Mouse (Mus musculus) embryonic facial prominence, embryonic 14.5 days (tissue): ENCODE measurements around the gene Lcorl. TPM values are rescaled to one million over a fixed set of nuclear protein-coding genes. Genes with fewer than 3 reads are reported as not detected.
A peak's percentile ranks its signal among the peaks of the same experiment; 100 is the strongest.

Experiments
- ATAC-seq: fragments of 200-750 bp; cut with Nextera tagmentation; 2 replicates; pipeline ENCODE4 v1.8.0; 2017; ENCODE audit warnings: low read depth, moderate number of reproducible peaks, moderate TSS enrichment
- DNase-seq: peaks from one replicate; pipeline ENCODE4 v3.0.0-alpha.2; 2015; ENCODE audit warnings: low spot score
- H3K27ac ChIP-seq: fragments of 300-500 bp; sonication (generic); replicated peaks from 2 replicates; pipeline ENCODE4 v1.5.1; 2014; ENCODE audit warnings: low read depth, mild to moderate bottlenecking, low read length, moderate library complexity
- H3K27me3 ChIP-seq: fragments of 300-500 bp; sonication (generic); replicated peaks from 2 replicates; pipeline ENCODE4 v1.6.1; 2014; ENCODE audit warnings: low read length; ENCODE audit not compliant: control insufficient read depth, insufficient read depth
- H3K36me3 ChIP-seq: fragments of 300-500 bp; sonication (generic); 2 replicates; pipeline ENCODE4 v1.6.1; 2014; ENCODE audit warnings: low read length, mixed read lengths; ENCODE audit not compliant: control insufficient read depth, insufficient read depth
- H3K4me1 ChIP-seq: fragments of 300-500 bp; sonication (generic); 2 replicates; pipeline ENCODE4 v1.6.1; 2014; ENCODE audit warnings: antibody characterized with exemption, low read length; ENCODE audit not compliant: control insufficient read depth, insufficient read depth
- H3K4me2 ChIP-seq: fragments of 300-500 bp; sonication (generic); 2 replicates; pipeline ENCODE4 v1.6.1; 2014; ENCODE audit warnings: low read depth, mild to moderate bottlenecking, low read length, moderate library complexity, mixed read lengths
- H3K4me3 ChIP-seq: fragments of 300-500 bp; sonication (generic); 2 replicates; pipeline ENCODE4 v1.5.1; 2014; ENCODE audit warnings: low read depth, mild to moderate bottlenecking, low read length
- H3K9ac ChIP-seq: fragments of 300-500 bp; sonication (generic); 2 replicates; pipeline ENCODE4 v1.6.1; 2014; ENCODE audit warnings: low read depth, mild to moderate bottlenecking, low read length, moderate library complexity, mixed read lengths
- H3K9me3 ChIP-seq: fragments of 300-500 bp; sonication (generic); 2 replicates; pipeline ENCODE4 v1.6.1; 2016; ENCODE audit warnings: low read length; ENCODE audit not compliant: control insufficient read depth
- WGBS: fragments of 180-500 bp; shearing (Covaris S2); extraction: QIAGEN DNeasy Blood & Tissue Kit; methylation state at CpG from one replicate; pipeline ENCODE4 v1.1.7; 2014; 5-methylcytosine and 5-hydroxymethylcytosine counted together
- polyA plus RNA-seq: library from polyadenylated mRNA; unstranded; fragments of >200 nt; fragmentation: Nextera tagmentation; extraction: Ambion mirVana; gene quantifications from 2 replicates; pipeline ENCODE4 v1.2.1, GENCODE M21; 2014

Lcorl gene
- polyA plus RNA-seq, 1 experiment from 2014 or later: 22.0 TPM

GRCm38 (mm10) chr5:45858368-45858767 is 953 bp upstream of the Lcorl start:
- ATAC-seq (no peak), DNase-seq (no peak)
- no peaks in the 10 kb centered on the region for H3K27me3 ChIP-seq
- no peaks in the 10 kb centered on the region for H3K4me1 ChIP-seq
- H3K9ac ChIP-seq: peak overlapping the region; percentile 94
- H3K36me3 ChIP-seq: no peaks in the 10 kb centered on the region
- no peak overlapping the region for H3K27ac ChIP-seq
- WGBS: 84% methylated on average over 2 of the region's 2 CpGs
- no peaks in the 10 kb centered on the region for H3K9me3 ChIP-seq
- peak overlapping the region; percentile 94 for H3K4me3 ChIP-seq
- peak overlapping the region; percentile 64 for H3K4me2 ChIP-seq

- Histone ChIP-seq H3K27ac (peak overlapping the region; percentile 99), H3K4me1 (no peaks in the 10 kb centered on the region), H3K4me3 (peak overlapping the region; percentile 94), H3K4me2 (peak overlapping the region; percentile 64), H3K9me3 (no peaks in the 10 kb centered on the region), H3K9ac (peak overlapping the region; percentile 94), H3K27me3 (no peaks in the 10 kb centered on the region), H3K36me3 (no peaks in the 10 kb centered on the region)
- DNase-seq (no peak), ATAC-seq (no peak; the same call in 1 of the 2 replicates)
- WGBS: 0% methylated on average over 11 of the region's 56 CpGs
These were observed 550 bp downstream of the Lcorl start for GRCm38 (mm10) chr5:45856876-45857253.

- no peaks in the 10 kb centered on the region for H3K4me1 ChIP-seq
- H3K27ac ChIP-seq: peak overlapping the region; percentile 99
- no peaks in the 10 kb centered on the region for H3K27me3 ChIP-seq
- H3K4me2 ChIP-seq: peak overlapping the region; percentile 64
- WGBS: 1% methylated on average over 22 of the region's 37 CpGs
- H3K9ac ChIP-seq: peak overlapping the region; percentile 94
- DNase-seq (peak; percentile 94), ATAC-seq (peak; percentile 51)
- no peaks in the 10 kb centered on the region for H3K9me3 ChIP-seq
- H3K36me3 ChIP-seq: no peaks in the 10 kb centered on the region
- peak overlapping the region; percentile 94 for H3K4me3 ChIP-seq
These were observed 1.1 kb downstream of the Lcorl start for GRCm38 (mm10) chr5:45856303-45856821.

- WGBS: 26% methylated on average over 18 of the region's 21 CpGs
- ATAC-seq: peak; percentile 2; the same call in 1 of the 2 replicates
- peak overlapping the region; percentile 94 for H3K9ac ChIP-seq
These were observed 1.7 kb downstream of the Lcorl start for GRCm38 (mm10) chr5:45855526-45856302.

GRCm38 (mm10) chr5:45844723-45845122 is 12.7 kb downstream of the Lcorl start:
- H3K9ac ChIP-seq: no peak overlapping the region
- H3K27me3 ChIP-seq: no peaks in the 10 kb centered on the region
- H3K27ac ChIP-seq: no peak overlapping the region
- DNase-seq (no peak), ATAC-seq (no peak)
- no peaks in the 10 kb centered on the region for H3K36me3 ChIP-seq
- no peak overlapping the region for H3K4me3 ChIP-seq
- no peak overlapping the region for H3K4me2 ChIP-seq
- WGBS: 94% methylated on average over 6 of the region's 6 CpGs
- H3K4me1 ChIP-seq: no peaks in the 10 kb centered on the region
- H3K9me3 ChIP-seq: no peaks in the 10 kb centered on the region

More at GRCm38 (mm10) chr5:45855526-45856302, 1.7 kb downstream of the Lcorl start:
- DNase-seq: peak; percentile 73
- Histone ChIP-seq H3K4me2 (peak overlapping the region; percentile 64), H3K27me3 (no peaks in the 10 kb centered on the region), H3K9me3 (no peaks in the 10 kb centered on the region), H3K27ac (peak overlapping the region; percentile 99), H3K4me1 (no peaks in the 10 kb centered on the region), H3K36me3 (no peaks in the 10 kb centered on the region), H3K4me3 (peak overlapping the region; percentile 94)

- Histone ChIP-seq H3K4me1 (no peaks in the 10 kb centered on the region), H3K36me3 (no peaks in the 10 kb centered on the region), H3K4me2 (no peak overlapping the region), H3K4me3 (no peak overlapping the region), H3K27ac (no peak overlapping the region), H3K27me3 (no peaks in the 10 kb centered on the region), H3K9ac (no peak overlapping the region), H3K9me3 (no peaks in the 10 kb centered on the region)
- WGBS: 93% methylated on average over 2 of the region's 2 CpGs
- ATAC-seq (no peak), DNase-seq (no peak)
These were observed 22.3 kb downstream of the Lcorl start for GRCm38 (mm10) chr5:45835131-45835530.

GRCm38 (mm10) chr5:45811527-45811926 is 45.9 kb downstream of the Lcorl start:
- Histone ChIP-seq H3K9ac (no peak overlapping the region), H3K27ac (no peak overlapping the region), H3K27me3 (no peaks in the 10 kb centered on the region), H3K4me3 (no peak overlapping the region), H3K36me3 (no peaks in the 10 kb centered on the region), H3K9me3 (peaks cover 27% of the 10 kb centered on the region), H3K4me1 (no peaks in the 10 kb centered on the region), H3K4me2 (no peak overlapping the region)
- DNase-seq (no peak), ATAC-seq (no peak)
- 96% methylated on average over 4 of the region's 4 CpGs for WGBS

- ATAC-seq: no peak
- WGBS: 78% methylated on average over 7 of the region's 7 CpGs
These were observed 65.6 kb downstream of the Lcorl start for GRCm38 (mm10) chr5:45791864-45792263.

GRCm38 (mm10) chr5:45790221-45790620 is 67.2 kb downstream of the Lcorl start:
- H3K9ac ChIP-seq: no peak overlapping the region
- H3K36me3 ChIP-seq: no peaks in the 10 kb centered on the region
- no peak for ATAC-seq
- DNase-seq: no peak
- no peak overlapping the region for H3K4me3 ChIP-seq
- no peaks in the 10 kb centered on the region for H3K4me1 ChIP-seq
- no peak overlapping the region for H3K27ac ChIP-seq
- H3K9me3 ChIP-seq: no peaks in the 10 kb centered on the region
- H3K4me2 ChIP-seq: no peak overlapping the region
- WGBS: 95% methylated on average over 4 of the region's 4 CpGs
- no peaks in the 10 kb centered on the region for H3K27me3 ChIP-seq

More at GRCm38 (mm10) chr5:45791864-45792263, 65.6 kb downstream of the Lcorl start:
- no peaks in the 10 kb centered on the region for H3K36me3 ChIP-seq
- H3K27me3 ChIP-seq: no peaks in the 10 kb centered on the region
- DNase-seq: no peak
- H3K27ac ChIP-seq: no peak overlapping the region
- H3K4me3 ChIP-seq: no peak overlapping the region
- H3K9me3 ChIP-seq: no peaks in the 10 kb centered on the region
- no peak overlapping the region for H3K4me2 ChIP-seq
- H3K9ac ChIP-seq: no peak overlapping the region
- H3K4me1 ChIP-seq: no peaks in the 10 kb centered on the region
